Comparison of ENCODE assay signal across 11 mouse cellular contexts in genomic region chr4:83428845-83429244, GRCm38 (mm10). TPM values are rescaled to one million over a fixed set of nuclear protein-coding genes. Genes with fewer than 3 reads are reported as not detected.
A peak's percentile ranks its signal among the peaks of the same experiment; 100 is the strongest.
DNase-seq lines count a peak whose midpoint lies in the region; ATAC-seq and TF ChIP-seq lines count a peak whose summit lies in the region.
"Had no signal": no experiment of that assay in that cellular context is flagged by ENCODE, and none has a peak within 500 bp of the region (broad histone marks: within the 10 kb centered on the region; RNA-seq: fewer than 3 reads in every experiment).

No protein-coding gene starts in this region.

- H3K27ac ChIP-seq in heart, adult 2 months: no peak overlapping the region
- no peak overlapping the region for H3K27ac ChIP-seq in thymus, adult 2 months (ENCODE audit: control insufficient read depth, insufficient read depth, low read length)
- no peak overlapping the region for H3K27ac ChIP-seq in neural tube, embryonic 15.5 days (replicated peaks)
- H3K27ac ChIP-seq: kidney, embryonic 15.5 days; lung, embryonic 15.5 days had no signal

- no peaks in the 10 kb centered on the region for H3K27me3 ChIP-seq in heart, adult 2 months (ENCODE audit: control insufficient read depth, insufficient read depth, low read length)
- H3K27me3 ChIP-seq in thymus, adult 2 months (ENCODE audit: control insufficient read depth, insufficient read depth, low read length): no peaks in the 10 kb centered on the region
- H3K27me3 ChIP-seq in neural tube, embryonic 15.5 days (replicated peaks): no peaks in the 10 kb centered on the region
- H3K27me3 ChIP-seq: kidney, embryonic 15.5 days; lung, embryonic 15.5 days had no signal

- WGBS in heart, adult 2 months: 96% methylated on average over 4 of the region's 4 CpGs
- 96% methylated on average over 4 of the region's 4 CpGs for WGBS in thymus, adult 2 months
- 93% methylated on average over 4 of the region's 4 CpGs for WGBS in neural tube, embryonic 15.5 days

- no peak for TF ChIP-seq POLR2A in heart, adult 2 months (IDR thresholded peaks at IDR 0.05; ENCODE audit: insufficient read depth, low read depth, low read length)
- no peak for TF ChIP-seq POLR2A in thymus, adult 2 months (IDR thresholded peaks at IDR 0.05; ENCODE audit: control insufficient read depth, extremely low read depth, insufficient read depth, low read length, poor library complexity)

- DNase-seq in heart, adult 2 months: no peak
- DNase-seq in heart, adult 9 months (ENCODE audit: low spot score in 2 of 2): no peak
- peak; percentile 35 for DNase-seq in thymus, adult 2 months
- no peak for DNase-seq in thymus, postnatal 10 days (ENCODE audit: low spot score in 2 of 2)
- DNase-seq in forelimb bud, embryonic 11.5 days (ENCODE audit: low read depth, low spot score): peak; percentile 16
- DNase-seq in ovary, adult 18-20 months (ENCODE audit: low spot score): no peak
- DNase-seq in cerebellum, adult 11 months: no peak
- DNase-seq: gastrocnemius, postnatal 10 days had no signal

- no peak overlapping the region for H3K9ac ChIP-seq in heart, adult 2 months (ENCODE audit: low read depth, low read length)
- no peak overlapping the region for H3K9ac ChIP-seq in neural tube, embryonic 15.5 days (replicated peaks)
- H3K9ac ChIP-seq: kidney, embryonic 15.5 days; lung, embryonic 15.5 days had no signal

- peaks cover 3% of the 10 kb centered on the region; the same call in 1 of the 2 replicates for H3K36me3 ChIP-seq in heart, adult 2 months (ENCODE audit: control insufficient read depth, insufficient read depth, low read length)
- peaks cover 33% of the 10 kb centered on the region for H3K36me3 ChIP-seq in thymus, adult 2 months (ENCODE audit: control insufficient read depth, insufficient read depth, low read length)
- H3K36me3 ChIP-seq in neural tube, embryonic 15.5 days: peaks cover 54% of the 10 kb centered on the region

- no peaks in the 10 kb centered on the region for H3K9me3 ChIP-seq in neural tube, embryonic 15.5 days (replicated peaks)
- H3K9me3 ChIP-seq: kidney, embryonic 15.5 days; lung, embryonic 15.5 days had no signal

- peaks cover 7% of the 10 kb centered on the region for H3K79me2 ChIP-seq in heart, adult 2 months (replicated peaks; ENCODE audit: control insufficient read depth, insufficient read depth, low read length)

- TF ChIP-seq CTCF in heart, adult 2 months (IDR thresholded peaks at IDR 0.05): peak; percentile 50
- TF ChIP-seq CTCF in thymus, adult 2 months (IDR thresholded peaks at IDR 0.05; ENCODE audit: borderline replicate concordance, control insufficient read depth, extremely low read depth, insufficient read depth, low read length, poor library complexity): no peak

- H3K4me3 ChIP-seq in heart, adult 2 months: no peak overlapping the region
- H3K4me3 ChIP-seq in thymus, adult 2 months (ENCODE audit: control insufficient read depth, insufficient read depth, low read length): no peak overlapping the region
- H3K4me3 ChIP-seq in neural tube, embryonic 15.5 days (replicated peaks): no peak overlapping the region
- H3K4me3 ChIP-seq: kidney, embryonic 15.5 days; lung, embryonic 15.5 days had no signal

- H3K4me2 ChIP-seq in neural tube, embryonic 15.5 days: no peak overlapping the region
- H3K4me2 ChIP-seq: kidney, embryonic 15.5 days; lung, embryonic 15.5 days had no signal

- peaks cover 2% of the 10 kb centered on the region; the same call in 1 of the 2 replicates for H3K4me1 ChIP-seq in heart, adult 2 months (ENCODE audit: control insufficient read depth, insufficient read depth, low read length)
- H3K4me1 ChIP-seq in thymus, adult 2 months (replicated peaks; ENCODE audit: control insufficient read depth, insufficient read depth, low read length): no peaks in the 10 kb centered on the region
- H3K4me1 ChIP-seq in neural tube, embryonic 15.5 days: no peaks in the 10 kb centered on the region
- H3K4me1 ChIP-seq: kidney, embryonic 15.5 days; lung, embryonic 15.5 days had no signal

- TF ChIP-seq EP300 in heart, adult 2 months (IDR thresholded peaks at IDR 0.05; ENCODE audit: insufficient read depth, low read depth, low read length): no peak

- no peak for ATAC-seq in neural tube, embryonic 15.5 days (ENCODE audit: low FRiP score)

- intact Hi-C loops in heart, adult 2 months (cut with DNase I): no loop called here

RNA-seq across cellular contexts. Expression of gene Snapc3, which starts 11.3 kb away (rescaled TPM):
- total RNA-seq in heart, adult 2 months (2021): 10 to 100 TPM; 15.5 to 15.7 TPM
- 12.0 and 18.0 TPM in 2 replicates for polyA plus RNA-seq in heart, adult 2 months (2012; rRNA removed)
- polyA plus RNA-seq in thymus, adult 2 months (2012; rRNA removed): 44.1 and 50.6 TPM in 2 replicates
- polyA plus RNA-seq in neural tube, embryonic 15.5 days (2015; fragmentation: Nextera tagmentation; extraction: Ambion mirVana): 50.7 and 57.7 TPM in 2 replicates

RNA-seq across cellular contexts. Expression of gene Psip1, which starts 57.4 kb away (rescaled TPM):
- 10 to 100 TPM; 17.1 to 18.1 TPM for total RNA-seq in heart, adult 2 months (2021)
- polyA plus RNA-seq in heart, adult 2 months (2012; rRNA removed): 8.2 and 8.6 TPM in 2 replicates
- 72.0 and 118 TPM in 2 replicates for polyA plus RNA-seq in thymus, adult 2 months (2012; rRNA removed)
- polyA plus RNA-seq in neural tube, embryonic 15.5 days (2015; fragmentation: Nextera tagmentation; extraction: Ambion mirVana): 215 and 230 TPM in 2 replicates

Comparison
In these comparisons a context has a peak if more than half of its experiments do, and no peak if none do; other contexts are left out.
1. DNase-seq: peak in thymus, adult 2 months (single experiment) and forelimb bud, embryonic 11.5 days (single experiment); none in heart, adult 2 months (0 of 2), heart, adult 9 months (0 of 2), thymus, postnatal 10 days (0 of 2), ovary, adult 18-20 months (single experiment) and cerebellum, adult 11 months (single experiment).